Mouse (Mus musculus): ENCODE results near the gene Gpx4.
A peak's percentile ranks its signal among the peaks of the same experiment; 100 is the strongest.

Gpx4 gene

DNA sequence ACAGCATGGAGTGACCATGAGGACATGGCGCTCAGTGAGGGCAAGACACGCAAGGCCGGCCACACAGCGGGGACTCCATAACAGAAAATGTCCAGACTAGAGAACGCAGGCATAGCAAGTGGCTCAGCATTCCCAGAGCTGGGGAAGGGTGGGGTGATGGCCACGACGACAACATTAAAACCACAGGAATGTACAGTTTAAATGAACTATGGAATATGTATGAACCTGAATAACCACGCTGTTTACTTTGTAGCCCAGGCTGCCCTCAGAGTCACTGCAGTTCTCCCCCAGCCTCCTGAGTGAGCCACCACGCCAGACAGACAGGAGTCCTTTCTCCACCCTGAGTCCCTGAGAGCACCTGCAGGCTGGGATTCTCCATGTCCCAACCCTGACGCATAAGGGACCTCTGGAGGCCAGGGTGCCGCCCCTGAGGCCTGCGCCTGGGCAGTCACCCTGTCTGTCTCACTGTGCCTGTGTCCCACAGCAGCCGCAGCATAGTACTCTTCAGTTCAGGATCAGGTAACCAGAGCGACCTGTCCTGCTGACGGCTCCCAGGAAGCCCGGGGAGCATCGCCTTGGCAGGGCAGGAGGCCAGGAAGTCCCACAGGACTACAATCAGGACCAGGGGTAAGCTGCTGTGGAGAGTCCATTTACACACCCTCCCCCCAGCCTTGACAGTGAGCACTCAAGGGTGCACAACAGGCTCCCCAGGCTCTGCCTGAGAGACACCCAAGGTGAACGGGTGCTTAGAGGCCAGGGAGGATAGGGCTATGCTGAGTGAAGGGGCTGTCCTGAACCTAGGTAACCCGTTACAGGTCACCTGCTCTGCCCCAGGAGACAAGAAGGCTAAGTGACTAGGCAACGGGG, 25.9 kb downstream of the Gpx4 start:
- no peak for DNase-seq (ENCODE audit: low spot score in 2 of 2)

GRCm38 (mm10) chr10:80074813-80075601, 28.0 kb downstream of the Gpx4 start:
- no peak for DNase-seq (ENCODE audit: low spot score in 2 of 2)

GRCm38 (mm10) chr10:80075924-80076323, 29.0 kb downstream of the Gpx4 start:
- no peak for DNase-seq (ENCODE audit: low spot score in 2 of 2)

DNA sequence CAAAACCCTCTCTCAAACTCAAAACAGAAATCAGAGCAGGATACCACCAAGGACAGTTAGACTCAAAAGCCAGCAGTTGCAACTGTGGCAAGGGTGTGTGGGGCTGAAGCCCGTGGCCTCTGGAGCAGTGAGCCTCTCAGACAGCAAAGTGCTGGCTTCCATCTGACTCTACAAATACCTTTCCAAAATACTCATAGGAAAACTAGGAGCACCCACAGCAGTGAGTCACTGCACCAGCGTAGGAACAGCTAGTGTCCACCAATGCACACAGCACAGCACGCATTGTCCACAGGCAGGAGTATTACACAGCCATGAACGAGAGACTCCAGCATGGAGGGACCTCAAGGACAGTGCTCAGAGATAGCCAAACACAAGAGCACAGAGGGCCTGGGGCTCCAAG, 29.4 kb downstream of the Gpx4 start:
- DNase-seq (ENCODE audit: low spot score in 2 of 2), result no peak

DNA sequence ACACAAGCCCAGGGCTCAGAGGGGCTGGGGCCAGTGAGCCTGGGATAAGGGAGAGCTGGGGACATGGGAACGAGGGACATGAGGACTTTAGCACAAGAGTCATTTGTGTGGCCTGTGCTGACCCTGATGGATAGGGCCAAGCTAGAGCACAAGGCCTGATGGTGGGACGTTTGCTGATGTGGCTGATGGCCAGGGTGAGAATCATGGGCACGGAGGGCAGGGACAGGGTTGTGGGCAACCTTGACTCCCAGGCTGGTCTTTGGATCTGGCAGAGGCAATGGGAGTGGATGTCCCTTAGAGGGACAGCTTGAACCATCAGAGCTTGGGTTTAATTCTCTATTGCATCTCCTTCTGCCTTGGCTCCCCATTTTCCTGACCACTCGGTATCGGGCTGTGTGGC, 30.3 kb downstream of the Gpx4 start:
- no peak for DNase-seq (ENCODE audit: low spot score in 2 of 2)

GRCm38 (mm10) chr10:80078366-80078765, 31.4 kb downstream of the Gpx4 start:
- no peak for DNase-seq (ENCODE audit: low spot score in 2 of 2)

GRCm38 (mm10) chr10:80080396-80081070, 33.6 kb downstream of the Gpx4 start:
- no peak for DNase-seq (ENCODE audit: low spot score in 2 of 2)

- no peak for DNase-seq (ENCODE audit: low spot score in 2 of 2)
Observed at GRCm38 (mm10) chr10:80081075-80081474, 34.1 kb downstream of the Gpx4 start.

GRCm38 (mm10) chr10:80084817-80085487, 38.0 kb downstream of the Gpx4 start:
- DNase-seq (ENCODE audit: low spot score in 2 of 2), result no peak

DNA sequence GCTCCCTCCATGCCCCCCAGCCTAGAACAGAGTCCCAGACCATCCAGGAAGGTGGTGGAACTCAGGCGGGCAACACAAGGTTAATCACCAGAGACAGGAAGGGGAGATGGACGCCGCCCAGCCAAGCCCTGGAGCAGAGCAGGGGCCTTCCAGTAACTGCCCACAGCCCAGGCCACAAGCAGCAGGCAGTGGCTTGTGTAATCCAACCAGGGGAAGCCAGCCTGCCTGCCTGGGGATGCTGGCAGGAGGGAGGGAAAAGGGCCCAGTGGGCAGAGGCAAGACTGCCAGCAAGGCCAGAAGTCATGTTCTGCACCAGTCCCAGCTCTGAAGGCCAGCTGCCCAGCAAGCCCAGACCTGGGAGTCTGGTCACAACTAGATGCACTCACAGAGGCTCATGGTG, 39.9 kb downstream of the Gpx4 start:
- no peak for DNase-seq (ENCODE audit: low spot score in 2 of 2)

GRCm38 (mm10) chr10:80087483-80087882, 40.5 kb downstream of the Gpx4 start:
- DNase-seq (ENCODE audit: low spot score in 2 of 2), result no peak

DNA sequence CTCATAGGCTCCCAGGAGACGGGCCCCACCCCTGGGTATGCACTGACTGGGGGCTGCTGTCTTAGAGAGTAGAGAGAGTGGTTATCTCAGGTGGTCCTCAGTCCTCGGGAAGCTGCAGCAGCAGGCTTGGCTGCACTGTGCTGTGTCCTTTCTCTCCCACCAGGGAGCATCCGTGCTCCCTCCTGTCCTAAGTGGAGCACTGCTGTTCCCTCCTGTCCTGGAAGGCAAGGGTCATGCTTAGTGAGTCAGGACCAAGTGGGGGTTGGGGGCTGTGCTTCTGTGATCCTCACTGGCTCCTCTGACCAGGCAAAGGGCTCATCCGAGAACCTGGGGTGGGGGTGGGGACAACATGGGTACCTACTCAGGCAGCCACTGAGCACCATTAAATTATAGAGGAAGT, 42.2 kb downstream of the Gpx4 start:
- DNase-seq (ENCODE audit: low spot score in 2 of 2), result no peak

DNA sequence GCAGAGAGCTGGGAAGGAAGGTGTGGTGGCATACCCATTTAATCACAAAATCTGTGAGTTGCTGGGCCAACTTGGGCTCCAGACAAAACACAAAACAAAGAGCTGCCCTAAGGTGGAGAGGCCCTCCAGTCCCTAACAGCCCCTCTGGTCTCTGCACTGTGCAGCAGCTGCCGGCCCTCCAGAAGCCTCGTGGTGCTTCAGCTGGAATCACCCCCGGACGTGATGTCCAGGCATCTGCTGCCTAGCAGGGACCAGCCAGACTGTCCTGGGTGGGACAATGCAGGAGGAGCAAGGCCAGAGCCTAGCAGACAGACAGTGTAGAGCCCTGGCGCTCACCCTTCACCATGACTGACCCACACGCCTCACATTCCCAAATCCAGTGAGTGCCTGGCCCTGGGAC, 44.6 kb downstream of the Gpx4 start:
- DNase-seq (ENCODE audit: low spot score in 2 of 2), result no peak

DNA sequence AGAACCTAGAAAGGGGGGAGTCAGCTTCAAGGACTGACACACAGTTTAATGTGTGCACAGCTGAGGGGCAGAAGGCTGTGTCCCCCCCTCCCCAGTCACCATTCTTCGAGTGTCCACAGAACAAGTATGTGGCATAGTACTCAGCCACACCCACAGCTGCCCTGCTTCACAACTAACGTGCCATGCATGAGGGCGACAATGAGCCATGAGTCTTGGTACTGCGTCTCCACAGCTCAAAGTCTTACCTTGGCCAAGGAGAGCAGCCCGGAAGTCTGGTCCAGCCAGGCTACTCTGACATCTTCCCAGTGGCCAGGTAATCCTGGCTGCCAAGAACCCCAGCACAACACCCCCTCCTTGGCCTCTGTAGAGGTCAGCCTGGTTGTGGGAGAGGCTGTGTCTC, 45.7 kb downstream of the Gpx4 start:
- DNase-seq (ENCODE audit: low spot score in 2 of 2), result no peak

- no peak for DNase-seq (ENCODE audit: low spot score in 2 of 2)
Observed at GRCm38 (mm10) chr10:80094085-80094484, 47.1 kb downstream of the Gpx4 start.

DNA sequence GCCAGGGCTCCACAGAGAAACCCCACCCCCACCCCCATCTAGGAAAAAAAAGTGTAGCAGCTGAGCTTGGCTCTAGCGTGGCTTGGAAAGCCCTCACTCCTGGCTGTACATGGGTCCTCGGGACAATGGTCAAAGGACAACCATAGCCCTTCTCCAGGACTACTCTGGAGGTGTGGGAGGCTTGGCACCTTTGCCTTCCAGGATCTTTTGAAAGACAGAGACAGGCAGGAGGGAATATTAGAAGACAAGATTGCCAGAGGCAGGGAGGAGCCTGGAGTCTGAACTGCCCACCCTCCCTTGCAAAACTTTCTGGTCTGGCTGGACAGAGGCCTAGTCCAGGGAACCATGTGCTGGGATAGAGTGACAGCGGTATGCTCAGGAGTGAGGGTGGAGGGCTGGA, 47.7 kb downstream of the Gpx4 start:
- no peak for DNase-seq (ENCODE audit: low spot score in 2 of 2)

DNA sequence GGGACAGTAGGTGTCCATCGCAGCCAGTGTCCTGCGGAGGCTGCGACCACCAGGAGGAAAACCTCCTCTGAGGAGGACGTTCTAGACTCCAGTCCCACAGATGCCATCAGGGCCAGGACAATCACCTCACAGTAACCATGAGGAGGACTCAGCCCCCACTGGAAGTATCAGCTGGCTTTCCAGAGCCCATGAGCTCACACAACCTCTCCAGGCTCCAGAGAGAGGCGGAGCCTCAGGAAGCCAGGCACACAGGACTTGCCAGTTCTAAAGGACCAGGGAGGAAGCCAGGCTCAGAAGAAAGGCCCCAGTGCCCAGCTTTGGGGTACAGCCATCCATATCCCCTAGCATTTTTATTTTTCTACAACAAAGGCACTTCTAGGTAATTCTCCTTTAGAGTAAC, 48.6 kb downstream of the Gpx4 start:
- no peak for DNase-seq (ENCODE audit: low spot score in 2 of 2)

DNA sequence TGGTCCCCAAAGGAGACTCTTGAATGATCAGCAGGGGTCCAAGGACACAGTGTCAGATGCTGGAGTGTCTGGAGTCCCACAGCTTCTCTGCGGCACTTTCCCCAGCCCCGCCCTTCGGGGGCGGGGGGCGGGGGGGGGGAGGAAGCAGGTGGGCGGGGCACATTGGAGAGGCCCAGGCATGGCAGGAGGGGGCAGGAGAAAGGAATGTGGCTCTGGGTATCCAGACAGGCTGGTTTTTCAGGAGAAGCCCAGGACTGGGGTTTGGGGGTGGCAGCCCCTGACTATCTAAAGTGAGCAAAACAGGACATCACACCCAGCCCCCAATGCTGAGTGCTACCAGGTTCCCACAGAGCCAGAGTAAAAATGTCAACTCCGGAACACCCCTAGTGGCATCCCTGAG, 50.3 kb downstream of the Gpx4 start:
- DNase-seq (ENCODE audit: low spot score in 2 of 2), result no peak

DNA sequence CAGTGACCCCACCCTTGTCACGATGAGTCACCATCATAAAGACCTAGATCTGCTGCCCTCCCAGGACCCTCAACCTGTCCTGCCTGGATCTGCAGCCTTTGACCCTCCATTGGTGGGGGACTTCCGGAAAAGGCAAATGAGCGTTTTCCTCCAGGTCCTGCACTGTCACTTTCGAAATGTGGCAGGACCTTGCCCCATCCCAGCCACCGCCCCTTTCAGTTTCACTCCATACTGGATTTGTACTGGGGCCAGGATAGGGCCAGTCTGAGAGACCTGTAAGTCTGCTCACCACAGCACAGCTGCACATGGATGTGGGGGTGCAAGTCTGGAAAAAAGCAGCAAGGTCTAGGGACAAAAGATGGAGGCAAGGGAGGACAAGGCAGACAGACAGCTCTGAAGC, 51.7 kb downstream of the Gpx4 start:
- DNase-seq (ENCODE audit: low spot score in 2 of 2), result no peak

GRCm38 (mm10) chr10:80100982-80101381, 54.0 kb downstream of the Gpx4 start:
- no peak for DNase-seq (ENCODE audit: low spot score in 2 of 2)

- DNase-seq (ENCODE audit: low spot score in 2 of 2), result peak; percentile 67 to 84
Observed at GRCm38 (mm10) chr10:80102216-80102915, 55.4 kb downstream of the Gpx4 start.
